Mouse (Mus musculus) midbrain, embryonic 11.5 days (tissue): ENCODE results near the gene Pah. TPM values are rescaled to one million over a fixed set of nuclear protein-coding genes. Genes with fewer than 3 reads are reported as not detected.

Source experiments
- ATAC-seq: fragments of 200-750 bp; cut with Nextera tagmentation; 2 replicates; pipeline ENCODE4 v1.8.0; 2017; ENCODE audit warnings: moderate TSS enrichment, moderate library complexity; ENCODE audit not compliant: low FRiP score
- DNase-seq: peaks from one replicate; pipeline ENCODE4 v3.0.0; 2015; ENCODE audit warnings: low spot score; ENCODE audit errors: missing footprints
- H3K27ac ChIP-seq: fragments of 300-500 bp; sonication (generic); 2 replicates; pipeline ENCODE4 v1.5.1; 2014; ENCODE audit warnings: low read depth, low read length
- H3K27me3 ChIP-seq: fragments of 300-500 bp; sonication (generic); 2 replicates; pipeline ENCODE4 v1.6.1; 2014; ENCODE audit warnings: mild to moderate bottlenecking, low read length, moderate library complexity, mixed read lengths; ENCODE audit not compliant: control insufficient read depth, insufficient read depth
- H3K36me3 ChIP-seq: fragments of 300-500 bp; sonication (generic); 2 replicates; pipeline ENCODE4 v1.6.1; 2014; ENCODE audit warnings: mild to moderate bottlenecking, low read length, moderate library complexity, mixed read lengths; ENCODE audit not compliant: control insufficient read depth, insufficient read depth
- H3K4me1 ChIP-seq: fragments of 300-500 bp; sonication (generic); 2 replicates; pipeline ENCODE4 v1.6.1; 2014; ENCODE audit warnings: low read length; ENCODE audit not compliant: control insufficient read depth, insufficient read depth
- H3K4me2 ChIP-seq: fragments of 300-500 bp; sonication (generic); 2 replicates; pipeline ENCODE4 v1.6.1; 2014; ENCODE audit warnings: mild to moderate bottlenecking, moderate library complexity
- H3K4me3 ChIP-seq: fragments of 300-500 bp; sonication (generic); 2 replicates; pipeline ENCODE4 v1.5.1; 2014; ENCODE audit warnings: low read depth, low read length
- H3K9ac ChIP-seq: fragments of 300-500 bp; sonication (generic); 2 replicates; pipeline ENCODE4 v1.6.1; 2014; ENCODE audit warnings: low read length
- H3K9me3 ChIP-seq: fragments of 300-500 bp; sonication (generic); 2 replicates; pipeline ENCODE4 v1.6.1; 2016; ENCODE audit warnings: low read length; ENCODE audit not compliant: control insufficient read depth
- whole genome bisulfite sequencing: fragments of 180-500 bp; shearing (Covaris S2); extraction: QIAGEN DNeasy Blood & Tissue Kit; methylation state at CpG from one replicate; pipeline ENCODE4 v1.1.7; 2014; 5-methylcytosine and 5-hydroxymethylcytosine counted together
- polyA plus RNA-seq: library from polyadenylated mRNA; unstranded; fragments of >200 nt; fragmentation: Nextera tagmentation; extraction: Ambion mirVana; gene quantifications from 2 replicates; pipeline ENCODE4 v1.2.1, GENCODE M21; 2014

Gene Pah
- polyA plus RNA-seq: 0.15 TPM in 1 of 2 replicates, not detected in the other

- H3K36me3 ChIP-seq: no peaks in the 10 kb centered on the region
- no peak for DNase-seq
- no peaks in the 10 kb centered on the region for H3K27me3 ChIP-seq
- WGBS: 92% methylated on average over 5 of the region's 5 CpGs
- no peak within 1 kb of the TSS for H3K4me3 ChIP-seq
- H3K4me2 ChIP-seq: no peak within 1 kb of the TSS
- H3K9me3 ChIP-seq: no peaks in the 10 kb centered on the region
- H3K9ac ChIP-seq: no peak within 1 kb of the TSS
- no peaks in the 10 kb centered on the region for H3K4me1 ChIP-seq
- no peak for ATAC-seq
- H3K27ac ChIP-seq: no peak within 1 kb of the TSS
Observed at GRCm38 (mm10) chr10:87521646-87522045, at the start of gene Pah. Gene Pah (plus strand): TSS chr10:87521795.

GRCm38 (mm10) chr10:87473475-87474131 lies 48.0 kb upstream of the Pah start:
- Histone ChIP-seq H3K9ac (no peak overlapping the region), H3K9me3 (no peaks in the 10 kb centered on the region), H3K4me2 (no peak overlapping the region), H3K4me1 (peaks cover 28% of the 10 kb centered on the region), H3K27ac (peak overlapping the region; percentile 75), H3K4me3 (no peak overlapping the region), H3K27me3 (no peaks in the 10 kb centered on the region), H3K36me3 (no peaks in the 10 kb centered on the region)
- ATAC-seq: peak; percentile 85
- 14% methylated on average over 10 of the region's 10 CpGs for WGBS
- DNase-seq: peak; percentile 90

GRCm38 (mm10) chr10:87474971-87475370 lies 46.6 kb upstream of the Pah start:
- no peak for ATAC-seq
- DNase-seq: peak; percentile 82
- no peak overlapping the region for H3K4me2 ChIP-seq
- no peak overlapping the region for H3K9ac ChIP-seq
- H3K4me1 ChIP-seq: peaks cover 28% of the 10 kb centered on the region
- H3K36me3 ChIP-seq: no peaks in the 10 kb centered on the region
- WGBS: 48% methylated on average over 2 of the region's 2 CpGs
- peaks cover under 1% of the 10 kb centered on the region; the same call in 1 of the 2 replicates for H3K9me3 ChIP-seq
- H3K27me3 ChIP-seq: no peaks in the 10 kb centered on the region
- no peak overlapping the region for H3K27ac ChIP-seq
- H3K4me3 ChIP-seq: no peak overlapping the region

GRCm38 (mm10) chr10:87477895-87478294 lies 43.7 kb upstream of the Pah start:
- Histone ChIP-seq H3K9me3 (peaks cover 4% of the 10 kb centered on the region; the same call in 1 of the 2 replicates), H3K4me1 (peaks cover 20% of the 10 kb centered on the region), H3K27ac (no peak overlapping the region), H3K27me3 (no peaks in the 10 kb centered on the region), H3K4me2 (no peak overlapping the region), H3K9ac (no peak overlapping the region), H3K4me3 (no peak overlapping the region), H3K36me3 (no peaks in the 10 kb centered on the region)
- peak; percentile 75 for DNase-seq
- ATAC-seq: peak; percentile 52
- WGBS: 42% methylated on average over 5 of the region's 5 CpGs

- ATAC-seq (peak; percentile 71), DNase-seq (peak; percentile 93)
- Histone ChIP-seq H3K4me1 (peaks cover 39% of the 10 kb centered on the region), H3K27me3 (no peaks in the 10 kb centered on the region), H3K4me3 (peak overlapping the region; percentile 29), H3K4me2 (peak overlapping the region; percentile 77), H3K9me3 (peaks cover 2% of the 10 kb centered on the region; the same call in 1 of the 2 replicates), H3K27ac (peak overlapping the region; percentile 84), H3K9ac (peak overlapping the region; percentile 55), H3K36me3 (no peaks in the 10 kb centered on the region)
- WGBS: 1% methylated on average over 17 of the region's 17 CpGs
Observed at GRCm38 (mm10) chr10:87484831-87485720, 36.5 kb upstream of the Pah start.

- Histone ChIP-seq H3K4me2 (peak overlapping the region; percentile 77), H3K36me3 (no peaks in the 10 kb centered on the region), H3K27me3 (no peaks in the 10 kb centered on the region), H3K27ac (peak overlapping the region; percentile 84), H3K4me1 (peaks cover 45% of the 10 kb centered on the region), H3K9ac (peak overlapping the region; percentile 55), H3K9me3 (no peaks in the 10 kb centered on the region), H3K4me3 (peak overlapping the region; percentile 29)
- under 1% methylated on average over 33 of the region's 33 CpGs for WGBS
- DNase-seq (peak; percentile 94), ATAC-seq (peak; percentile 33; the same call in 1 of the 2 replicates)
Observed at GRCm38 (mm10) chr10:87485721-87486620, 35.6 kb upstream of the Pah start.

- Histone ChIP-seq H3K9me3 (no peaks in the 10 kb centered on the region), H3K27ac (peak overlapping the region; percentile 93), H3K4me1 (peaks cover 45% of the 10 kb centered on the region), H3K4me3 (peak overlapping the region; percentile 11; the same call in 1 of the 2 replicates), H3K27me3 (no peaks in the 10 kb centered on the region), H3K4me2 (peak overlapping the region; percentile 46), H3K36me3 (no peaks in the 10 kb centered on the region), H3K9ac (peak overlapping the region; percentile 53; the same call in 1 of the 2 replicates)
- ATAC-seq (peak; percentile 79), DNase-seq (peak; percentile 97)
- under 1% methylated on average over 16 of the region's 16 CpGs for WGBS
Observed at GRCm38 (mm10) chr10:87488429-87489145, 33.0 kb upstream of the Pah start.
